Mouse (Mus musculus) left cerebral cortex, adult 2 months (tissue): ENCODE data around the gene Sox5. TPM values are rescaled to one million over a fixed set of nuclear protein-coding genes. Genes with fewer than 3 reads are reported as not detected.

Source experiments
- DNase-seq, 2 experiments: peaks; one replicate each; pipeline ENCODE4 v3.0.0; 2021 to 2022; ENCODE audit warnings: low spot score in 2 of 2, mixed read lengths in 1 of 2; ENCODE audit errors: extremely low spot score in 1 of 2
- H3K27ac ChIP-seq: fragments of 200-600 bp; 2 replicates; pipeline ENCODE4 v1.8.1; 2022
- H3K4me3 ChIP-seq: fragments of 200-600 bp; 2 replicates; pipeline ENCODE4 v1.8.1; 2022
- CTCF ChIP-seq: fragments of 200-600 bp; IDR thresholded peaks from 2 replicates; pipeline ENCODE4 v1.8.1; 2022; ENCODE audit warnings: antibody characterized with exemption, mild to moderate bottlenecking, moderate library complexity
- intact Hi-C: fragments of 180-260 bp; cut with DNase I; formaldehyde crosslinking; loops from one replicate; pipeline ENCODE4 v1.15.1; 2025
- total RNA-seq, 2 experiments: library from RNA; stranded (reverse); gene quantifications; 2 replicates each; pipeline ENCODE4 v1.2.3; 2021

Sox5 gene
- total RNA-seq, 2 experiments from 2014 or later: 61.5 to 63.3 TPM

DNA sequence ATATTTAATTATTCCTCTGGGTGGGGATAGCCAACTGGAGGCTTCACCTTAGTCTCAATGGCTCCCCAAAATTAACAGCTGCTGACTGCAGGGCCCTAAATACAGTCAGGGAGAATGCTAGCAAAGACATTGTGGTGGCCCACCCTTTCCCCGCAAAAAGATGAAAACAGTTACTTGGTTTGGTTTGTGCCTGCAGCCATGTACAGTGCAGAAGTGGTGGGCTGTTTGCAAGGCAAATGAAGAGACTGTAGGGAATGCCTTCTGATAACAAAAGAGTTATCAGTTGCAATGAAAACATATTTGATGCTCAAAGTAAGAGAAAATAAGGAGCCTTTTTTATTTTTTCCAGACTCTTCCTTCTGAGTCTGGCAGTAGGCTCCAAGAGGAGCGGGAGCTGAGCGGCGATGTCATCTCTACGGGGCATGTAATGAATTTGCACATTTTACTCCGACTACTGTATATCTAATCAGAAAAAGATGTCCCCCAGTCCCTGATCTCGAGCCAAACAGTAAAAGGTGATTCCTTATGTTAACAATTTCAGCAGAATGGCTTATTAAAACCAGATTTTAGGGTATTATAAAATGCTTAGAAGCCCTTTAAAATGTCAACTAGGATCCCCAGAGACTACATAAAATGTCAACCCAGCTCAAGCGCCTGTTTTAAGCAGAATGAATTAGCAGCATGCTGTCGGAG lies 943.2 kb downstream of the Sox5 start:
- no peak overlapping the region for H3K27ac ChIP-seq
- H3K4me3 ChIP-seq: no peak overlapping the region
- intact Hi-C loops: no loop called here
- no peak for DNase-seq
- TF ChIP-seq CTCF: no peak

DNA sequence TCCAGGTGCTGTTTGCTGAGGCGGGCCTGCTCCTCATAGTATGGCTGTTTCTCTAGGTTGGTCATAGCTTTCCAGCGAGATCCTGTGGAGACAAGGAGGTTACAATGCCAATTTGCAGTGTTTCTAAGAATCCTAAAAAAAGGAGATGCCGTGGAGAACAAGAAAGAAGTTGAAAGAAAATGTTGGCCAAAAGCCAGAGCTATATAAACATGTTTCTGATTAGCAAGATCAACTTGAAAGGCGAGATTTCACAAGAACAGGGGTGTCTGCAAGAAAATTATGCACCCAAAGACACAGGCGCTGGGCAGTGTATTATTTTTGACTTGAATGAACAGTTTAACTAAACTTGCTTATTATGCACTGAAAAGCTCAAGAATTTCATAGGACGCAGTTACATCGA lies 946.4 kb downstream of the Sox5 start:
- TF ChIP-seq CTCF: no peak
- no peak overlapping the region for H3K27ac ChIP-seq
- intact Hi-C loops: no loop called here

GRCm38 (mm10) chr6:143833986-143834385 lies 947.8 kb downstream of the Sox5 start:
- intact Hi-C loops: no loop called here
- no peak for TF ChIP-seq CTCF
- no peak for DNase-seq
- Histone ChIP-seq H3K4me3 (no peak overlapping the region), H3K27ac (no peak overlapping the region)

More for the DNA sequence above, 946.4 kb downstream of the Sox5 start:
- DNase-seq: no peak
- H3K4me3 ChIP-seq: no peak overlapping the region

GRCm38 (mm10) chr6:143833182-143833558 lies 948.6 kb downstream of the Sox5 start:
- Histone ChIP-seq H3K4me3 (no peak overlapping the region), H3K27ac (no peak overlapping the region)
- intact Hi-C loops: no loop called here
- no peak for DNase-seq
- no peak for TF ChIP-seq CTCF

- intact Hi-C loops: no loop called here
- Histone ChIP-seq H3K4me3 (no peak overlapping the region), H3K27ac (no peak overlapping the region)
- no peak for DNase-seq
- no peak for TF ChIP-seq CTCF
These were observed 949.1 kb downstream of the Sox5 start for GRCm38 (mm10) chr6:143832483-143833181.

DNA sequence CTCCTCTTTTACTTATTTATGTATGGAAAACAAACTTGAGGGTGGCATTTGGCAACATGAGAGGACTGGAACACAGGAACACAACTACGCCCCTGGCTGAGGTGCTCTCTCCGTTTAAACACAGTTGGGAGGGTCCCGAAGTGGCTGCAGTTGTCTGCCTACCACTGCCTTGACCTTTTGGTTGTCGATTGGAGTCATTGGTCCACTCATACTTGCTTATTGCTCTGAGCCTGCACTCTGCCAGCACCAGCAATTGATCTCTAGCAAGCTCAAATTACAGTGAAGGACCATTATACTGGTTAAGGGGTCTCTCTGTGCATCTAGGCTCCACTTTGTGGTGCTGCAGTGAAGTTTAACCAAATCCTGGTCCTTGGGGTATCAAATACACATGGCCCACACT lies 950.5 kb downstream of the Sox5 start:
- H3K4me3 ChIP-seq: no peak overlapping the region
- intact Hi-C loops: no loop called here
- DNase-seq: no peak
- no peak for TF ChIP-seq CTCF
- no peak overlapping the region for H3K27ac ChIP-seq

- TF ChIP-seq CTCF: no peak
- no peak for DNase-seq
- intact Hi-C loops: no loop called here
- Histone ChIP-seq H3K4me3 (no peak overlapping the region), H3K27ac (no peak overlapping the region)
These were observed 951.6 kb downstream of the Sox5 start for GRCm38 (mm10) chr6:143830131-143830530.

DNA sequence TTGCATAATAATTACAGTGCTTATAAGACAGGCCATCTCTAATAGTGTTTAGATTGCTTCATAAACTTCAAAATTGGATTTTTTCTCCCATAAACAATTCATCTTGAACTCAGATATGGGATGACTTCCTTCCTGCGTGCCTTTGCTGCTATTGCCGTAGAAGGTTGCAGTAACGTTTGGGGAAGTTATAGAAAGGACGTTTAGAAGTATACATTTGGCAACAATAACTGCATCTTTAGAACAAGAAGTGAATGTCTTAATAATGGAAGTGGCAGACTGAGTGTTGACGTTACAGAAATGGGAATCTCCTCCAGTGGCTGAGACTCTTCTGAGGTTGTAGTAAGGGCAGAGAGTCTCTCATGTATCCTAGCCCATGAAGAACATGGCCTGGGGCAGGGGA lies 955.0 kb downstream of the Sox5 start:
- no peak for DNase-seq
- intact Hi-C loops: no loop called here

DNA sequence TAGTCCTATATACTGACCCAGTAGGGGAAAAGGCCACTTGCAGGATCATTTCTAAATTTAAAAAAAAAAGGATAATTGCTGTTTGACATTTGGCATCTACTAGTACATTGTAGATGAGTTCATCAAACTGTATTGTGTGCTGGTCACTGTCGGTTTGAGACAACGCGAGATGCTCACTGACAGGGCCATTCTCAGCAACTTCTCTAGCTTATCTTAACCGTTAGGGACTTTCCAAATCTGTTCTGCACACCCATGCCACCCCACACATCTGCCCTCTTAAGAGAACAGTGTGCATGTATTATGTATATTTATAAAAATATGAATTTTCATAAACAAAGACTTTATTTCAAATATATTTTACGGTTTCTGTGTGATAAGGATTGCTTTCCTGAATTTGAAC lies 955.8 kb downstream of the Sox5 start:
- DNase-seq: no peak
- intact Hi-C loops: no loop called here
- no peak overlapping the region for H3K4me3 ChIP-seq
- no peak overlapping the region for H3K27ac ChIP-seq
- no peak for TF ChIP-seq CTCF

More for the DNA sequence above, 955.0 kb downstream of the Sox5 start:
- TF ChIP-seq CTCF: no peak
- H3K4me3 ChIP-seq: no peak overlapping the region
- H3K27ac ChIP-seq: no peak overlapping the region

DNA sequence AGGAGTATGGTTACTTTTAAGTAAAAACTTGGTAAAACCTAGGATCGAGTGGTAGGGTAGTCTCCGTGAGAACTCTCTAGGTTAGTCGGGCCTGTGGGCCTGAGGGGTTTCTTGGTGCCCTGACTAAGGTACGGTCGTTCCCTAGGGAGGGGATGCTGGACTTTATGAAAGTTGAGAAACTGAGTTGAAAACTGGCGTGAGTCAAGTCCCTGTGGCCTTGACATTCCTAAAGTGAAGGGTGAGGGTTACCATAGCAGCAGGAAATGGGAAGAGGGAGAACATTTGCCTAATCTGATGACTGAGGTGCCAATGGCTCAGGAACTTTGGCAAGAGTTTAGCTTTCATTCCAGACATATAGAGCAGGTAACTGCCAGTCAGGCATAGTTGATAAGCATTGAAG lies 956.7 kb downstream of the Sox5 start:
- intact Hi-C loops: no loop called here
- Histone ChIP-seq H3K27ac (no peak overlapping the region), H3K4me3 (no peak overlapping the region)
- no peak for DNase-seq
- no peak for TF ChIP-seq CTCF

DNA sequence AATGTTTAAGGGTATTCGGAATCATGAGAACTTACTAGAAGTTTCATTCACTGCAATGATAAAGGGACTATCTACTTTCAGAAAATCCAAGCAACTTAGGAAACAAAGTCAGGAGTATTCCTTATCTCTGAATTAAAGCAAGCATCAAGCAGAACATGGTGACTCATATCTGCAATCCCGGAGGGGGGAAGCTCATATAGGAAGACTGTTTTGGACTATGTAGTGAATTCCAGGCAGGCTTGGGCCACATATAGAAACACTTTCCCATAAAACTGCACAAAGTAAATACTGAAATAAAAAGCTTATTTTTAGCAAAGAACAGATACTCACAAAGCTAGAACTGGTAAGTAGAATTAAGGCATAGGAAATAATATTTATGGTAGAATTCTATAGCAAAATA lies 993.3 kb downstream of the Sox5 start:
- Histone ChIP-seq H3K4me3 (no peak overlapping the region), H3K27ac (no peak overlapping the region)
- TF ChIP-seq CTCF: no peak
- no peak for DNase-seq
- intact Hi-C loops: no loop called here

DNA sequence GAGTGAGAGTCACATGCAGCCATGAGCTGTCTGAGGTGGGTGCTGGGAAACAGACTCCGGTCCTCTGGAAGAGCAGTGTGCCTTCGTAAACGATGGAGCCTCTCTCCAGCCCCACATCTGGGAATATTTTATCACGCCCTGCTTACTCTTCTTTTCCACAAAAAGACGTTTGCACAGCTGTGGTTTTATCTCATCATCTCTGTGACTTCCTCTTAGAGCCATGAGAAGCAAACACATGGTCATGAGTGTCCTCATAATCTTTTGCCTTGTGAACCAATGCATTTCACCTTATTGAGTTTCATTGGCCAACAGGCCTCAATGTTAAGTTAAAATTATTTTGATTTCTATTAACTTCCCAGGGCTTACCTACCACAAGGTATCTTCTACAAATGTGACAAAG lies 994.4 kb downstream of the Sox5 start:
- no peak overlapping the region for H3K4me3 ChIP-seq
- intact Hi-C loops: no loop called here
- TF ChIP-seq CTCF: no peak
- H3K27ac ChIP-seq: no peak overlapping the region
- no peak for DNase-seq

DNA sequence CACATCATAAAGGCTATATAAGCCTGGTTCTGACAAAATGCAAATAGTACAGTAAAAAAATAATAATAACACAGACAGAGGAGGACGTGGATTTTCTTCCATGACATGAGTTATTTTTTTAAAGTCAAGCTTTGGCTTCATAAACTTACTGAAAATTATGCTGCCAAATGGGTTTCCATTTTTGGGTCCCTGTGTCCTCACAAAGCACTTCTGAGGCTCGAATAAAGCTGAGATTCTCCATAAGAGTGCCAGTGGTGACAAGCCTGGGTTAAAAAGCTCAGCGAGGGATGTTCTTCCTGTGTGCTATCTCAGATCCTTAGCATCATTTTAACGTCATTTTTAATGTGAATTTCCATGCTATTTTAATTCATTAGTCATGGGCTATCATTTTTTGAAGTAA lies 996.1 kb downstream of the Sox5 start:
- no peak for TF ChIP-seq CTCF
- no peak overlapping the region for H3K4me3 ChIP-seq
- no peak overlapping the region for H3K27ac ChIP-seq
- intact Hi-C loops: no loop called here
- no peak for DNase-seq
